Mouse (Mus musculus) CD4-positive naive resting alpha-beta T cell, adult 57 days (primary cell): ENCODE results near the gene Vmn1r93. TPM values are rescaled to one million over a fixed set of nuclear protein-coding genes. Genes with fewer than 3 reads are reported as not detected.

Source experiments
- total RNA-seq: library from RNA; stranded (reverse); gene quantifications from one replicate; pipeline ENCODE4 v1.2.4, GENCODE M21; 2023

Vmn1r93 gene
- total RNA-seq: not detected

DNA sequence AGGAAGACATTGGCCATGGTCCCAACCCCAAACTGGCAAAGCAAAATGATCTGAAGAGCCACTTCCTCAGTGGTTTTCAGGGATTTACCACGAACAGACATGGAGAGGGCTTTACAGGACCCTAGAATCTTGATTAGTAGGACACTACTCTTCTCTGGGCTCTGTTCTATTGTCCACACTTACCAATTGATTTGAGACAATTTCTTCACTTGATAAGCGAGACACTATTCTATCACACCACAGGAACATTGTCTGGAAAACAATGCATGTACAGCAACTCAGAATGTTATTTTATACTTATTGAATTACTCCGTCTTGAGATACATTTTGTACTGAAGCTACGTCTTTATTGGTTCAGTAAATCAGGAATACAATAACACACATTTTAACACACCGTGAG is at the start of gene Vmn1r93:
TSS of gene Vmn1r93 (minus strand) at position 101 of the 400 bp plus-strand sequence.

GRCm38 (mm10) chr7:20168277-20168676 is 29.4 kb upstream of the Vmn1r93 start, which contains the start of gene Vmn1r94:
Vmn1r94 (minus strand) TSS chr7:20168377.

GRCm38 (mm10) chr7:20122479-20122878 is 16.4 kb downstream of the Vmn1r93 start, which contains the start of gene Gm16442:
Gm16442 (minus strand) TSS chr7:20122579.

GRCm38 (mm10) chr7:20099380-20099779 is 39.5 kb downstream of the Vmn1r93 start, which contains the start of gene Vmn1r91:
Vmn1r91 (plus strand) TSS chr7:20099680.

Other genes starting within 250 kb of the Vmn1r93 start
- 92.4 TPM for gene Pvr, start 217.9 kb downstream of the Vmn1r93 start, total RNA-seq
- 5.5 TPM for gene Igsf23, start 188.3 kb downstream of the Vmn1r93 start, total RNA-seq
- gene Ceacam20, start 173.7 kb downstream of the Vmn1r93 start, total RNA-seq: not detected
- not detected for gene Nlrp9b, start 147.6 kb downstream of the Vmn1r93 start, total RNA-seq
- gene Vmn1r91, start 39.4 kb downstream of the Vmn1r93 start, total RNA-seq: not detected
- gene Gm16442, start 16.5 kb downstream of the Vmn1r93 start, total RNA-seq: not detected
- not detected for gene Vmn1r94, start 29.3 kb upstream of the Vmn1r93 start, total RNA-seq
- not detected for gene Vmn1r95, start 54.6 kb upstream of the Vmn1r93 start, total RNA-seq
- not detected for gene Gm6164, start 66.5 kb upstream of the Vmn1r93 start, total RNA-seq
- gene Gm4498, start 94.7 kb upstream of the Vmn1r93 start, total RNA-seq: not detected
- gene Gm5890, start 123.7 kb upstream of the Vmn1r93 start, total RNA-seq: not detected
- not detected for gene Gm4133, start 195.0 kb upstream of the Vmn1r93 start, total RNA-seq
- not detected for gene Gm5728, start 236.3 kb upstream of the Vmn1r93 start, total RNA-seq